Mouse (Mus musculus) heart, embryonic 16.5 days (tissue): Measurements from ENCODE around the gene Alyref2. TPM values are rescaled to one million over a fixed set of nuclear protein-coding genes. Genes with fewer than 3 reads are reported as not detected.

Experiments used
- ATAC-seq: fragments of 200-750 bp; cut with Nextera tagmentation; replicated peaks from 2 replicates; pipeline ENCODE4 v1.8.0; 2017; ENCODE audit warnings: moderate number of reproducible peaks; ENCODE audit not compliant: insufficient read depth, low FRiP score; ENCODE audit errors: extremely low read depth
- H3K27ac ChIP-seq: fragments of 300-500 bp; sonication (generic); 2 replicates; pipeline ENCODE4 v1.5.1; 2014; ENCODE audit warnings: mild to moderate bottlenecking, low read length, control low read depth, moderate library complexity
- H3K27me3 ChIP-seq: fragments of 300-500 bp; sonication (generic); 2 replicates; pipeline ENCODE4 v1.6.1; 2014; ENCODE audit warnings: low read length, mixed read lengths; ENCODE audit not compliant: control insufficient read depth, insufficient read depth
- H3K36me3 ChIP-seq: fragments of 300-500 bp; sonication (generic); 2 replicates; pipeline ENCODE4 v1.6.1; 2014; ENCODE audit not compliant: control insufficient read depth, insufficient read depth
- H3K4me1 ChIP-seq: fragments of 300-500 bp; sonication (generic); 2 replicates; pipeline ENCODE4 v1.6.1; 2014; ENCODE audit warnings: low read length, mixed read lengths; ENCODE audit not compliant: control insufficient read depth, insufficient read depth
- H3K4me2 ChIP-seq: fragments of 300-500 bp; sonication (generic); 2 replicates; pipeline ENCODE4 v1.6.1; 2014; ENCODE audit warnings: low read depth, mild to moderate bottlenecking, control low read depth, low read length
- H3K4me3 ChIP-seq: fragments of 300-500 bp; sonication (generic); 2 replicates; pipeline ENCODE4 v1.5.1; 2014; ENCODE audit warnings: mild to moderate bottlenecking, control low read depth, low read length
- H3K9ac ChIP-seq: fragments of 300-500 bp; sonication (generic); 2 replicates; pipeline ENCODE4 v1.6.1; 2014; ENCODE audit warnings: low read length, control low read depth
- H3K9me3 ChIP-seq: fragments of 300-500 bp; sonication (generic); replicated peaks from 2 replicates; pipeline ENCODE4 v1.6.1; 2016; ENCODE audit warnings: low read length; ENCODE audit not compliant: control insufficient read depth
- WGBS: fragments of 180-500 bp; shearing (Covaris S2); extraction: QIAGEN DNeasy Blood & Tissue Kit; methylation state at CpG from one replicate; pipeline ENCODE4 v1.1.7; 2014; 5-methylcytosine and 5-hydroxymethylcytosine counted together
- polyA plus RNA-seq: library from polyadenylated mRNA; unstranded; fragments of >200 nt; fragmentation: Nextera tagmentation; extraction: Ambion mirVana; gene quantifications from 2 replicates; pipeline ENCODE4 v1.2.1, GENCODE M21; 2015

The Alyref2 gene
- polyA plus RNA-seq, 1 experiment from 2014 or later, result 17.2 TPM

GRCm38 (mm10) chr1:171494241-171494640 is 9.0 kb upstream of the Alyref2 start:
- H3K27ac ChIP-seq, result no peak overlapping the region
- H3K4me2 ChIP-seq, result no peak overlapping the region
- WGBS, result 92% methylated on average over 13 of the region's 13 CpGs
- H3K9me3 ChIP-seq, result peaks cover 16% of the 10 kb centered on the region
- H3K4me3 ChIP-seq, result no peak overlapping the region
- no peaks in the 10 kb centered on the region for H3K4me1 ChIP-seq
- no peak for ATAC-seq
- no peak overlapping the region for H3K9ac ChIP-seq
- no peaks in the 10 kb centered on the region for H3K27me3 ChIP-seq
- H3K36me3 ChIP-seq, result no peaks in the 10 kb centered on the region

- no peak overlapping the region for H3K9ac ChIP-seq
- ATAC-seq, result no peak
- no peaks in the 10 kb centered on the region for H3K36me3 ChIP-seq
- no peak overlapping the region for H3K4me2 ChIP-seq
- H3K27ac ChIP-seq, result no peak overlapping the region
- peaks cover 12% of the 10 kb centered on the region for H3K9me3 ChIP-seq
- 88% methylated on average over 6 of the region's 6 CpGs for WGBS
- no peaks in the 10 kb centered on the region for H3K4me1 ChIP-seq
- no peak overlapping the region for H3K4me3 ChIP-seq
- no peaks in the 10 kb centered on the region for H3K27me3 ChIP-seq
These were observed 7.9 kb upstream of the Alyref2 start for GRCm38 (mm10) chr1:171495371-171495770.

DNA sequence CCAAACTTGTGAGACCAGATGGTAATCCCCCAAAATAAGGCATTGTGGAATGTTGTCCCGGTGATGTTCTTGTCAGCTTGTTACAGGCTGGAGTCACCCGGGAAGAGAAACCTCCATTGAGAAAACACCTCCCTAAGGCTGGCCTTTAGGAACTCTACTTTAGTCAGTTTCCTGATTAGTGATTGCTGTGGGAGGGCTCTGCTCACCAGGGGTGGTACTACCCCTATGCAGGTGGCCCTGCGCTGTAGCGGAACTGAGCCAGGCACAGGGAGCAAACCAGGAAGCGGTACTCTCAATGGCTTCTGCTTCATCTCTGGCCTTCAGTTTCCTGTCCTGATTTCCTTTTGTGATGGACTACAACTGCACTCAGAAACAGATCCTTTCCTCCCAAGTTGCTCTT is 3.4 kb upstream of the Alyref2 start:
- H3K9me3 ChIP-seq, result peaks cover 4% of the 10 kb centered on the region; the same call in 1 of the 2 replicates
- H3K4me2 ChIP-seq, result no peak overlapping the region
- no peak overlapping the region for H3K27ac ChIP-seq
- no peaks in the 10 kb centered on the region for H3K36me3 ChIP-seq
- WGBS, result 68% methylated on average over 5 of the region's 5 CpGs
- ATAC-seq, result no peak
- H3K27me3 ChIP-seq, result no peaks in the 10 kb centered on the region
- no peak overlapping the region for H3K9ac ChIP-seq
- H3K4me3 ChIP-seq, result no peak overlapping the region
- H3K4me1 ChIP-seq, result peaks cover 7% of the 10 kb centered on the region

DNA sequence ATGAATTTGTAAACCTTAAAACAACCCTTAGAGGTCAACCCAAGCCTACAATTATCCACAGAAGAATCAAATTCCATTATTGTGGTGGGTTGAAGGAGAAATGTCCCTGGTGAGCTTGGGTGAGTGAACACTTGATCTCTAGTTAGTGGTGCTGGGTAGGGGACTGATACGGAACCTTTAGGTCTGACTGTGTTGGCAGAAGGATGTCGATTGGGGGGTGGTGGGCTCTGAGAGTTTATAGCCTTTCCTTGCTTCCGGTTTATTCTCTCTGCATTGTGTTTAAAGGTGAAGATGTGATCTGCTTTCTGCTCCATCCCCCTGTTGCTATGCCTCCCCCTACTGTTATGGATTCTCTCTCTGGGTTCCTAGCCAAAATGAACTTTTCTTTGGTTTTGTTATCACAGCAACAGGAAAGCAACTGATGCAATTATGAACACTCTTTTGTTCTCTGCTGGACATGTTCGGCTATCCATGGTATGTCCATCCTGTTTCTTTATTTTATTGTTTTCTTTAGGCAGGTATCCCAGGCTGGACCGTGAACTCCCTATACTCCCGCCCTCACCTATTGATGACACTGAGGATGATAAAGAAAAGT is 2.2 kb upstream of the Alyref2 start:
- Histone ChIP-seq H3K27me3 (no peaks in the 10 kb centered on the region), H3K4me3 (no peak overlapping the region), H3K36me3 (no peaks in the 10 kb centered on the region), H3K4me1 (peaks cover 7% of the 10 kb centered on the region), H3K9me3 (peaks cover 7% of the 10 kb centered on the region), H3K27ac (peak overlapping the region; percentile 95), H3K4me2 (peak overlapping the region; percentile 85), H3K9ac (no peak overlapping the region)
- no peak for ATAC-seq
- WGBS, result 49% methylated on average over 6 of the region's 6 CpGs

DNA sequence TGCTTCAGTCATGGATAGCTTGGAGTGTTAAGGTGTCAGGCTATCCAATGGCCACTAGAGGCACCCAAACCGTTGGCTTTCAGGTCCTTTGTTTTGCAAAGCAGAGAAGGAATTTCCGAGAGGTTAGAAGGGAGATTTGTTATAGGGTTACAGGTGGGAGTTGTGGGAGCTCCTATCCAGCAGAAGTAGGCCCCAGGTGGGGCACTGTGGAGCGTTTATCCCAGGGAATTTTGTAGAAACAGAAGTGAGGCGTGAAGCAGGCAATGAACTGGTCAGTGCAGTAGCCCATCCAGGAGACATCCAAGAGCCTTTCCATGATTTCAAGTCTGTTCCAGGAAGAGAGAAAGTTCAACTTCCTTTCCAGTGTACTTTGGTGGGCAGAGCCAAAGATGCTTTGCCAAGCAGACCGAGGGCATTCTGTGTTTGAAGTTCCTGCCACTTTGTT is 1.6 kb upstream of the Alyref2 start:
- 5% methylated on average over 5 of the region's 5 CpGs for WGBS
- H3K36me3 ChIP-seq, result no peaks in the 10 kb centered on the region

GRCm38 (mm10) chr1:171502388-171503249 is 659 bp upstream of the Alyref2 start:
- Histone ChIP-seq H3K9me3 (peaks cover 3% of the 10 kb centered on the region; the same call in 1 of the 2 replicates), H3K27me3 (no peaks in the 10 kb centered on the region), H3K36me3 (no peaks in the 10 kb centered on the region), H3K27ac (peak overlapping the region; percentile 95), H3K4me2 (peak overlapping the region; percentile 85), H3K9ac (peak overlapping the region; percentile 58), H3K4me3 (peak overlapping the region; percentile 83), H3K4me1 (peaks cover 7% of the 10 kb centered on the region)
- ATAC-seq, result peak; percentile 76
- 1% methylated on average over 14 of the region's 14 CpGs for WGBS

More for the DNA sequence above, 1.6 kb upstream of the Alyref2 start:
- H3K27ac ChIP-seq, result peak overlapping the region; percentile 95
- H3K27me3 ChIP-seq, result no peaks in the 10 kb centered on the region
- H3K4me1 ChIP-seq, result peaks cover 7% of the 10 kb centered on the region
- H3K9me3 ChIP-seq, result peaks cover 7% of the 10 kb centered on the region
- ATAC-seq, result no peak
- peak overlapping the region; percentile 85 for H3K4me2 ChIP-seq
- H3K9ac ChIP-seq, result peak overlapping the region; percentile 45
- peak overlapping the region; percentile 46 for H3K4me3 ChIP-seq

DNA sequence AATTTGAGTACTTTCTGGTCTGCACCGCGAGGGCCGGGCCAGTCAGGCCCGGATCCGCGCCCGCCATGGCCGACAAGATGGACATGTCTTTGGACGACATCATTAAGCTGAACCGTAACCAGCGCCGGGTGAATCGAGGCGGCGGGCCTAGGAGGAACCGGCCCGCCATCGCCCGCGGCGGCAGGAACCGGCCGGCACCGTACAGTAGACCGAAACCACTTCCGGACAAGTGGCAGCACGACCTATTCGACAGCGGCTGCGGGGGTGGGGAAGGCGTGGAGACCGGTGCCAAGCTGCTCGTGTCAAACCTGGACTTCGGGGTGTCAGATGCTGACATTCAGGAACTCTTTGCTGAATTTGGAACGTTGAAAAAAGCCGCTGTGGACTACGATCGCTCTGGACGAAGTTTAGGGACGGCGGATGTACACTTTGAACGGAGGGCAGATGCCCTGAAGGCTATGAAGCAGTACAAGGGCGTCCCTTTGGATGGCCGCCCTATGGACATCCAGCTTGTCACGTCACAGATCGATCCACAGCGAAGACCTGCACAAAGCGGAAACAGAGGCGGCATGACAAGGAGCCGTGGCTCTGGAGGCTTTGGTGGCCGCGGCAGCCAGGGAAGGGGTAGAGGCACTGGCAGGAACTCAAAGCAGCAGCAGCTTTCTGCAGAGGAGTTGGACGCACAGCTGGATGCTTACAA is 464 bp downstream of the Alyref2 start:
- H3K27ac ChIP-seq, result peak overlapping the region; percentile 95
- peak; percentile 47; the same call in 1 of the 2 replicates for ATAC-seq
- peaks cover 7% of the 10 kb centered on the region for H3K4me1 ChIP-seq
- peak overlapping the region; percentile 85 for H3K4me2 ChIP-seq
- H3K4me3 ChIP-seq, result peak overlapping the region; percentile 83
- H3K27me3 ChIP-seq, result no peaks in the 10 kb centered on the region
- peaks cover 3% of the 10 kb centered on the region; the same call in 1 of the 2 replicates for H3K9me3 ChIP-seq
- H3K36me3 ChIP-seq, result no peaks in the 10 kb centered on the region
- H3K9ac ChIP-seq, result peak overlapping the region; percentile 94
- WGBS, result under 1% methylated on average over 53 of the region's 53 CpGs

DNA sequence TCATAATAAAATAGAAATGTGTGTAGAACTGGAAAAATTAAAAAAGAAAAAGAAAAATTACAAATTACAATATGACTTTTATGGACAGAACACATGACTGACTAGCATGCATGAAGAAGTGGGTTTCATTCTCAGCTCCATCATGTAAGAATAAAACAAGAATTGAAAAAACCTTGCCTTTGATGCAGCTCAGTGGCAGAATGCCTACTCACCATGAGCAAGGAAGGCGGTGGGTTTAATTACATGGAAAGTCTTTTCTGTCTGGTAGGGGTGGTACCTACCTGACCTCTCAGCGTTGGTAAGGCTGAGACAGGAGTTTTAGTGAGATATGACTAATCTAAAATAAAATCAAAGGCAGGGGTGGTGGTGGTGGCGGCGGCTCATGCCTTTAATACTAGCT is 1.3 kb downstream of the Alyref2 start:
- peak overlapping the region; percentile 57; the same call in 1 of the 2 replicates for H3K9ac ChIP-seq
- H3K4me1 ChIP-seq, result peaks cover 7% of the 10 kb centered on the region
- 79% methylated on average over 4 of the region's 4 CpGs for WGBS

More for the DNA sequence above, 1.3 kb downstream of the Alyref2 start:
- no peak for ATAC-seq
- H3K36me3 ChIP-seq, result no peaks in the 10 kb centered on the region
- H3K4me2 ChIP-seq, result peak overlapping the region; percentile 85
- peaks cover 3% of the 10 kb centered on the region; the same call in 1 of the 2 replicates for H3K9me3 ChIP-seq
- H3K27me3 ChIP-seq, result no peaks in the 10 kb centered on the region
- H3K27ac ChIP-seq, result no peak overlapping the region
- peak overlapping the region; percentile 36 for H3K4me3 ChIP-seq
